ENCODE assay signal across 7 mouse cellular contexts in genomic region chr1:89968111-89968851, GRCm38 (mm10). TPM values are rescaled to one million over a fixed set of nuclear protein-coding genes. Genes with fewer than 3 reads are reported as not detected.
A peak's percentile ranks its signal among the peaks of the same experiment; 100 is the strongest.
DNase-seq lines count a peak whose midpoint lies in the region; TF ChIP-seq lines count a peak whose summit lies in the region.

No protein-coding gene starts in this region.

- H3K9me3 ChIP-seq in embryonic facial prominence, embryonic 10.5 days = no peaks in the 10 kb centered on the region

- peak; percentile 6; the same call in 1 of the 2 replicates for TF ChIP-seq CTCF in olfactory bulb, adult 2 months (IDR thresholded peaks at IDR 0.05; ENCODE audit: insufficient read depth, low read depth, low read length)

- TF ChIP-seq POLR2A in olfactory bulb, adult 2 months (IDR thresholded peaks at IDR 0.05; ENCODE audit: insufficient read depth, low read depth, low read length) = no peak

- DNase-seq in urinary bladder, postnatal 25 days (ENCODE audit: low spot score) = peak; percentile 10
- no peak for DNase-seq in urinary bladder, postnatal 4 days (ENCODE audit: low spot score in 2 of 2)
- DNase-seq in embryonic facial prominence, embryonic 10.5 days (ENCODE audit: low spot score) = peak; percentile 55
- DNase-seq in heart, postnatal 4 days = peak; percentile 15
- DNase-seq in left cerebral cortex, postnatal 4 days = peak; percentile 57
- DNase-seq in adipocyte (ENCODE audit: low spot score) = no peak

- H3K4me3 ChIP-seq in embryonic facial prominence, embryonic 10.5 days = peak overlapping the region; percentile 74
- H3K4me3 ChIP-seq in olfactory bulb, adult 2 months (ENCODE audit: insufficient read depth, low read depth, low read length) = peak overlapping the region; percentile 56

- H3K36me3 ChIP-seq in embryonic facial prominence, embryonic 10.5 days (replicated peaks) = no peaks in the 10 kb centered on the region

- intact Hi-C loops in left cerebral cortex, postnatal 4 days (cut with DNase I) = no loop called here

- under 1% methylated on average over 95 of the region's 95 CpGs for WGBS in embryonic facial prominence, embryonic 10.5 days
- WGBS in olfactory bulb, adult 2 months = 2% methylated on average over 95 of the region's 95 CpGs

- H3K4me1 ChIP-seq in embryonic facial prominence, embryonic 10.5 days = peaks cover 25% of the 10 kb centered on the region
- peaks cover 16% of the 10 kb centered on the region for H3K4me1 ChIP-seq in olfactory bulb, adult 2 months (ENCODE audit: control insufficient read depth, insufficient read depth, low read length)

- peaks cover 96% of the 10 kb centered on the region for H3K27me3 ChIP-seq in embryonic facial prominence, embryonic 10.5 days (replicated peaks; ENCODE audit: low read depth, poor library complexity, severe bottlenecking)

- H3K27ac ChIP-seq in embryonic facial prominence, embryonic 10.5 days (replicated peaks) = peak overlapping the region; percentile 67
- no peak overlapping the region for H3K27ac ChIP-seq in olfactory bulb, adult 2 months (ENCODE audit: insufficient read depth, low read depth, low read length)

RNA-seq across cellular contexts. Expression of gene Gbx2, which starts 37.3 kb away (rescaled TPM):
- 8.7 and 11.1 TPM in 2 replicates for polyA plus RNA-seq in embryonic facial prominence, embryonic 10.5 days (2016; fragmentation: Nextera tagmentation; extraction: Ambion mirVana)
- total RNA-seq in heart, postnatal 4 days (2021) = under 1 TPM in 1 of 2 experiments, not detected in 1; 0.16 TPM
- under 1 TPM; 0.28 to 0.95 TPM for total RNA-seq in left cerebral cortex, postnatal 4 days (2021)
- polyA plus RNA-seq in olfactory bulb, adult 2 months (2012; ENCODE audit: insufficient read depth, insufficient read length, low replicate concordance, missing spikeins) = not detected in 2 replicates

RNA-seq across cellular contexts. Expression of gene Asb18, which starts 46.2 kb away (rescaled TPM):
- 0.05 TPM in 1 of 2 replicates, not detected in the other for polyA plus RNA-seq in embryonic facial prominence, embryonic 10.5 days (2016; fragmentation: Nextera tagmentation; extraction: Ambion mirVana)
- 1 to 10 TPM; 5.1 to 6.0 TPM for total RNA-seq in heart, postnatal 4 days (2021)
- under 1 TPM; 0.44 to 0.60 TPM for total RNA-seq in left cerebral cortex, postnatal 4 days (2021)
- polyA plus RNA-seq in olfactory bulb, adult 2 months (2012; ENCODE audit: insufficient read depth, insufficient read length, low replicate concordance, missing spikeins) = not detected in 2 replicates

Comparison
In these comparisons a context has a peak if more than half of its experiments do, and no peak if none do; other contexts are left out.
1. DNase-seq: peak in urinary bladder, postnatal 25 days (single experiment), embryonic facial prominence, embryonic 10.5 days (single experiment), heart, postnatal 4 days (single experiment) and left cerebral cortex, postnatal 4 days (single experiment); none in urinary bladder, postnatal 4 days (0 of 2) and adipocyte (single experiment).